Mouse (Mus musculus) gastrocnemius, adult 2 months (tissue): Measurements from ENCODE around the gene Olfr1115. TPM values are rescaled to one million over a fixed set of nuclear protein-coding genes. Genes with fewer than 3 reads are reported as not detected.
"Not testable (repeated sequence)": the region's sequence is repeated elsewhere in the genome, so short reads cannot be mapped to it uniquely, and the experiment has no call there.

ENCODE experiments used
- DNase-seq: peaks from one replicate; pipeline ENCODE4 v3.0.0; 2022
- H3K27ac ChIP-seq: fragments of 200-600 bp; 2 replicates; pipeline ENCODE4 v1.8.1; 2022; ENCODE audit warnings: mild to moderate bottlenecking
- H3K4me3 ChIP-seq: fragments of 200-600 bp; 2 replicates; pipeline ENCODE4 v1.8.1; 2022; ENCODE audit warnings: mild to moderate bottlenecking, moderate library complexity
- CTCF ChIP-seq: fragments of 200-600 bp; IDR thresholded peaks from 2 replicates; pipeline ENCODE4 v1.8.1; 2022; ENCODE audit warnings: antibody characterized with exemption, mild to moderate bottlenecking, moderate library complexity
- intact Hi-C: fragments of 180-260 bp; cut with DNase I; formaldehyde crosslinking; loops from one replicate; pipeline ENCODE4 v1.15.1; 2025
- long read RNA-seq, 2 experiments: library from polyadenylated mRNA; stranded (forward); transcript quantifications; one replicate each; pipeline ENCODE4 v2.0.0; 2021
- microRNA-seq: library from miRNA; unstranded; fragments of <30 nt; microRNA quantifications from one replicate; pipeline ENCODE4 v1.2.0, GENCODE M21; 2021
- total RNA-seq, 2 experiments: library from RNA; stranded (reverse); gene quantifications; 2 replicates each; pipeline ENCODE4 v1.2.3; 2021

The Olfr1115 gene
- not detected for total RNA-seq
- long read RNA-seq, experiment 1: 0 reads
- long read RNA-seq, experiment 2: 0 reads

- intact Hi-C loops: no loop called here
- TF ChIP-seq CTCF: no peak
- DNase-seq: no peak
- Histone ChIP-seq H3K4me3 (no peak within 1 kb of the TSS), H3K27ac (no peak within 1 kb of the TSS)
Measured at GRCm38 (mm10) chr2:87247713-87248112, at the start of gene Olfr1115. TSS of gene Olfr1115 (plus strand) at chr2:87248013.

GRCm38 (mm10) chr2:87208670-87209069 is 39.1 kb upstream of the Olfr1115 start, which contains the start of gene Olfr1113:
TSS of gene Olfr1113 (plus strand) at chr2:87208970.
- DNase-seq: no peak
- no peak for TF ChIP-seq CTCF
- intact Hi-C loops: no loop called here
- no peak within 1 kb of the TSS for H3K27ac ChIP-seq
- H3K4me3 ChIP-seq: no peak within 1 kb of the TSS

GRCm38 (mm10) chr2:87267234-87267633 is 19.4 kb downstream of the Olfr1115 start, which contains the start of gene Olfr1116:
TSS of gene Olfr1116 (plus strand) at chr2:87267534.
- no peak within 1 kb of the TSS for H3K27ac ChIP-seq
- intact Hi-C loops: no loop called here
- no peak within 1 kb of the TSS for H3K4me3 ChIP-seq
- TF ChIP-seq CTCF: no peak
- no peak for DNase-seq

GRCm38 (mm10) chr2:87293977-87294376 is 46.2 kb downstream of the Olfr1115 start:
- H3K4me3 ChIP-seq, DNase-seq, intact Hi-C loops, H3K27ac ChIP-seq: not testable (repeated sequence)

Small RNA genes within 50 kb of the gene (microRNA-seq; reads per million reads assigned to microRNA genes)
- not detected for gene Gm27438

Other genes starting within 250 kb of the Olfr1115 start
- gene Olfr1102, start 249.6 kb upstream of the Olfr1115 start, total RNA-seq: not detected
- gene Olfr1104, start 220.9 kb upstream of the Olfr1115 start, total RNA-seq: not detected
- gene Olfr1105, start 211.5 kb upstream of the Olfr1115 start, total RNA-seq: not detected
- gene Olfr1106, start 195.7 kb upstream of the Olfr1115 start, total RNA-seq: not detected
- not detected for gene Olfr1107, start 172.2 kb upstream of the Olfr1115 start, total RNA-seq
- not detected for gene Olfr1109, start 152.0 kb upstream of the Olfr1115 start, total RNA-seq
- gene Olfr259, start 133.4 kb upstream of the Olfr1115 start, total RNA-seq: not detected
- gene Olfr1110, start 107.7 kb upstream of the Olfr1115 start, total RNA-seq: not detected
- gene Olfr1111, start 95.4 kb upstream of the Olfr1115 start, total RNA-seq: not detected
- gene Olfr1112, start 60.2 kb upstream of the Olfr1115 start, total RNA-seq: not detected
- not detected for gene Olfr1113, start 39.0 kb upstream of the Olfr1115 start, total RNA-seq
- gene Olfr1116, start 19.5 kb downstream of the Olfr1115 start, total RNA-seq: not detected
- gene Olfr1118, start 59.6 kb downstream of the Olfr1115 start, total RNA-seq: not detected
- not detected for gene Olfr1120, start 106.8 kb downstream of the Olfr1115 start, total RNA-seq
- not detected for gene Olfr1121, start 121.9 kb downstream of the Olfr1115 start, total RNA-seq
- not detected for gene Olfr1122, start 137.8 kb downstream of the Olfr1115 start, total RNA-seq
- not detected for gene Olfr1123, start 168.6 kb downstream of the Olfr1115 start, total RNA-seq
- gene Olfr1124, start 182.3 kb downstream of the Olfr1115 start, total RNA-seq: not detected
- gene Olfr1126, start 205.9 kb downstream of the Olfr1115 start, total RNA-seq: not detected
- gene Pramel7, start 249.1 kb downstream of the Olfr1115 start, total RNA-seq: not detected